In the genomic region with DNA sequence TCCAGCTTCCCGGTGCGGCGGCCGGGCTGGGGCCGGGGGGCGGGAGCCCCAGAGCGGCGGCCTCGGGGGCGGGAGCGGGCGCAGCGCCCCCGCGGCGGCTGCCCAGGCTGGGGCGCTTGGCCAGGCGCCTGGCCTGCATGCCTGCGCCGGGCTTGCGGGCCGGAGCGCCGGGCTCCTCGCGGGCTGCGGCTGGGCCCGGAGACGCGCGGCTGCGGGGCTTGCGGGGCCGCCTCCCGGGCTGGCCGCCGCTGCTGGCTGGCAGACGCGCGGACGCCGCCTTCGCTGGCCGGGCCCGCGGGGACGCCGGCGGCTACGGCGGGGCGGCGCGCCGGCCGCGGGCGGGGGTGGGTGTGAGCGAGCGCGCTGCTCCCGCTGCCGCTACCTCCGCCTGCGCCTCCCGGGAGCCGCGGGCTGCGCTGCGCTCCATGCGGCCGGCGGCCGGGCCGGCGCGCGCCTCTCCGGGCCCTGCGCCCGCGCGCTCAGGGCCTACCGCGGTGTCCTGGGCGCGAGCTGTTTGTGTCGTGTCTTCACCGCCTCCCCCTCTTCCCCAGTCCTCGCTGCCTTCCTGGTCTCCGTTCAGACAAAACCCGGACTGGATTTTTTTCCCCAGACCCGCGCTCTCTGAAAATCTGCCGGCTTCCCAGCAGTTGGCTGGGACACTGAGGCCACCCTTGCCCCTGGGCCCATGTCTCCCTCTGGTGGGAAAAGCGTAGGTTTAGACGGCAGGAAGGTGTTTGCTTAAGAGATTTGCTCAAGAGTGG, we compare ENCODE assay signal across 9 mouse cellular contexts. TPM values are rescaled to one million over a fixed set of nuclear protein-coding genes. Genes with fewer than 3 reads are reported as not detected.
DNase-seq lines count a peak whose midpoint lies in the region; ATAC-seq lines count a peak whose summit lies in the region.
"Had no signal": no experiment of that assay in that cellular context is flagged by ENCODE, and none has a peak within 500 bp of the region (broad histone marks: within the 10 kb centered on the region; RNA-seq: fewer than 3 reads in every experiment).

Gene Zfp704, minus strand, starts transcription at position 505 of the 761 bp plus-strand sequence.

- H3K4me3 ChIP-seq in forebrain, embryonic 12.5 days (replicated peaks) = peak within 1 kb of the TSS; percentile 84
- H3K4me3 ChIP-seq in heart, embryonic 16.5 days (ENCODE audit: low read length) = peak within 1 kb of the TSS; percentile 87
- peak within 1 kb of the TSS; percentile 77 for H3K4me3 ChIP-seq in liver, embryonic 12.5 days
- H3K4me3 ChIP-seq in stomach, embryonic 16.5 days (replicated peaks; ENCODE audit: low read length) = peak within 1 kb of the TSS; percentile 88

- H3K4me2 ChIP-seq in forebrain, embryonic 12.5 days = peak within 1 kb of the TSS; percentile 85
- H3K4me2 ChIP-seq in heart, embryonic 16.5 days (ENCODE audit: low read depth, low read length) = peak within 1 kb of the TSS; percentile 93
- peak within 1 kb of the TSS; percentile 96 for H3K4me2 ChIP-seq in liver, embryonic 12.5 days
- H3K4me2 ChIP-seq in stomach, embryonic 16.5 days (ENCODE audit: low read depth, low read length) = peak within 1 kb of the TSS; percentile 64

- no peaks in the 10 kb centered on the region for H3K9me3 ChIP-seq in forebrain, embryonic 12.5 days
- H3K9me3 ChIP-seq in heart, embryonic 16.5 days (replicated peaks; ENCODE audit: control insufficient read depth, low read length) = no peaks in the 10 kb centered on the region
- H3K9me3 ChIP-seq in liver, embryonic 12.5 days (replicated peaks) = no peaks in the 10 kb centered on the region
- H3K9me3 ChIP-seq in stomach, embryonic 16.5 days (replicated peaks; ENCODE audit: control insufficient read depth, low read length) = no peaks in the 10 kb centered on the region

- ATAC-seq in forebrain, embryonic 12.5 days (ENCODE audit: low FRiP score) = peak; percentile 90
- peak; percentile 89 for ATAC-seq in heart, embryonic 16.5 days (replicated peaks; ENCODE audit: extremely low read depth, insufficient read depth, low FRiP score)
- peak; percentile 73 for ATAC-seq in liver, embryonic 12.5 days
- ATAC-seq in stomach, embryonic 16.5 days (ENCODE audit: insufficient read depth, low FRiP score) = peak; percentile 89

- DNase-seq in CD4-positive helper T cell, adult 2 months (ENCODE audit: low read depth, low spot score) = peak; percentile 41
- DNase-seq in c-Kit-positive CD71-positive TER-119-positive erythroid progenitor cells, embryonic 14.5 days (ENCODE audit: low spot score) = peak; percentile 54
- DNase-seq in kidney, postnatal 14 days = peak; percentile 93
- DNase-seq in neural tube, embryonic 10.5 days (ENCODE audit: extremely low spot score, low spot score) = peak; percentile 89

- no peaks in the 10 kb centered on the region for H3K36me3 ChIP-seq in forebrain, embryonic 12.5 days (replicated peaks)
- no peaks in the 10 kb centered on the region for H3K36me3 ChIP-seq in heart, embryonic 16.5 days (ENCODE audit: control insufficient read depth, insufficient read depth)
- no peaks in the 10 kb centered on the region for H3K36me3 ChIP-seq in liver, embryonic 12.5 days
- no peaks in the 10 kb centered on the region for H3K36me3 ChIP-seq in stomach, embryonic 16.5 days (ENCODE audit: control insufficient read depth, insufficient read depth, low read length)

- H3K27ac ChIP-seq in forebrain, embryonic 12.5 days = peak within 1 kb of the TSS; percentile 96
- peak within 1 kb of the TSS; percentile 95 for H3K27ac ChIP-seq in heart, embryonic 16.5 days (ENCODE audit: low read length)
- peak within 1 kb of the TSS; percentile 83 for H3K27ac ChIP-seq in liver, embryonic 12.5 days
- H3K27ac ChIP-seq in stomach, embryonic 16.5 days (ENCODE audit: low read length) = peak within 1 kb of the TSS; percentile 95

- WGBS in forebrain, embryonic 12.5 days = under 1% methylated on average over 89 of the region's 97 CpGs
- under 1% methylated on average over 73 of the region's 97 CpGs for WGBS in heart, embryonic 16.5 days
- under 1% methylated on average over 72 of the region's 97 CpGs for WGBS in liver, embryonic 12.5 days (ENCODE audit: insufficient replicate concordance)
- WGBS in stomach, embryonic 16.5 days = 2% methylated on average over 56 of the region's 97 CpGs

- H3K27me3 ChIP-seq in forebrain, embryonic 12.5 days = peaks cover 15% of the 10 kb centered on the region
- no peaks in the 10 kb centered on the region for H3K27me3 ChIP-seq in heart, embryonic 16.5 days (ENCODE audit: control insufficient read depth, insufficient read depth, low read length)
- peaks cover 31% of the 10 kb centered on the region for H3K27me3 ChIP-seq in liver, embryonic 12.5 days (replicated peaks)
- H3K27me3 ChIP-seq in stomach, embryonic 16.5 days (ENCODE audit: control insufficient read depth, insufficient read depth, low read length) = no peaks in the 10 kb centered on the region
- H3K27me3 ChIP-seq: CH12.LX had no signal

- H3K9ac ChIP-seq in forebrain, embryonic 12.5 days = peak within 1 kb of the TSS; percentile 93
- peak within 1 kb of the TSS; percentile 95 for H3K9ac ChIP-seq in heart, embryonic 16.5 days (ENCODE audit: low read length)
- peak within 1 kb of the TSS; percentile 80 for H3K9ac ChIP-seq in liver, embryonic 12.5 days
- H3K9ac ChIP-seq in stomach, embryonic 16.5 days (ENCODE audit: low read length) = peak within 1 kb of the TSS; percentile 97

- H3K4me1 ChIP-seq in forebrain, embryonic 12.5 days = peaks cover 23% of the 10 kb centered on the region
- H3K4me1 ChIP-seq in heart, embryonic 16.5 days (ENCODE audit: control insufficient read depth, insufficient read depth, low read length) = peaks cover 10% of the 10 kb centered on the region; the same call in 1 of the 2 replicates
- peaks cover 61% of the 10 kb centered on the region for H3K4me1 ChIP-seq in liver, embryonic 12.5 days
- H3K4me1 ChIP-seq in stomach, embryonic 16.5 days (ENCODE audit: control insufficient read depth, insufficient read depth, low read length) = peaks cover 30% of the 10 kb centered on the region

RNA-seq across cellular contexts. Expression of gene Zfp704, which starts in this region (rescaled TPM):
- 9.2 and 10.0 TPM in 2 replicates for polyA plus RNA-seq in forebrain, embryonic 12.5 days (2016; fragmentation: Nextera tagmentation; extraction: Ambion mirVana)
- polyA plus RNA-seq in heart, embryonic 16.5 days (2015; fragmentation: Nextera tagmentation; extraction: Ambion mirVana) = 6.0 and 6.4 TPM in 2 replicates
- 1.8 and 2.2 TPM in 2 replicates for polyA plus RNA-seq in liver, embryonic 12.5 days (2016; fragmentation: Nextera tagmentation; extraction: Ambion mirVana)
- polyA plus RNA-seq in stomach, embryonic 16.5 days (2015; fragmentation: Nextera tagmentation; extraction: Ambion mirVana) = 8.5 and 9.5 TPM in 2 replicates

Comparison
In these comparisons a context has a peak if more than half of its experiments do, and no peak if none do; other contexts are left out.
1. Peak in every context shown above with its lines: DNase-seq, ATAC-seq, H3K4me3 ChIP-seq and H3K27ac ChIP-seq.
2. DNase-seq: peak in every context shown above with its lines; median percentile 93 in kidney, postnatal 14 days; 89 in neural tube, embryonic 10.5 days; 54 in c-Kit-positive CD71-positive TER-119-positive erythroid progenitor cells, embryonic 14.5 days; 41 in CD4-positive helper T cell, adult 2 months.